Mouse (Mus musculus) midbrain, postnatal 0 days (tissue): ENCODE data around the gene Gm47955. TPM values are rescaled to one million over a fixed set of nuclear protein-coding genes. Genes with fewer than 3 reads are reported as not detected.

ENCODE experiments used
- ATAC-seq: fragments of 200-750 bp; cut with Nextera tagmentation; 2 replicates; pipeline ENCODE4 v1.8.0; 2017; ENCODE audit warnings: moderate number of reproducible peaks, mild to moderate bottlenecking, moderate TSS enrichment, moderate library complexity; ENCODE audit not compliant: low FRiP score
- DNase-seq: peaks from one replicate; pipeline ENCODE4 v3.0.0-alpha.2; 2015; ENCODE audit warnings: low spot score
- H3K27ac ChIP-seq: fragments of 300-500 bp; sonication (generic); 2 replicates; pipeline ENCODE4 v1.5.1; 2014; ENCODE audit warnings: low read depth, mild to moderate bottlenecking, low read length, mixed read lengths
- H3K27me3 ChIP-seq: fragments of 300-500 bp; sonication (generic); 2 replicates; pipeline ENCODE4 v1.6.1; 2014; ENCODE audit warnings: low read length, control low read depth, mixed read lengths; ENCODE audit not compliant: insufficient read depth
- H3K36me3 ChIP-seq: fragments of 300-500 bp; sonication (generic); 2 replicates; pipeline ENCODE4 v1.6.1; 2014; ENCODE audit warnings: low read length, control low read depth, mixed read lengths; ENCODE audit not compliant: insufficient read depth
- H3K4me1 ChIP-seq: fragments of 300-500 bp; sonication (generic); 2 replicates; pipeline ENCODE4 v1.6.1; 2014; ENCODE audit warnings: mild to moderate bottlenecking, control low read depth, antibody characterized with exemption, low read length, mixed read lengths; ENCODE audit not compliant: insufficient read depth
- H3K4me2 ChIP-seq: fragments of 300-500 bp; sonication (generic); 2 replicates; pipeline ENCODE4 v1.6.1; 2014; ENCODE audit warnings: low read depth, mild to moderate bottlenecking, low read length, mixed read lengths; ENCODE audit not compliant: poor library complexity, severe bottlenecking
- H3K4me3 ChIP-seq: fragments of 300-500 bp; sonication (generic); 2 replicates; pipeline ENCODE4 v1.5.1; 2014; ENCODE audit warnings: low read depth, mild to moderate bottlenecking, low read length, moderate library complexity
- H3K9ac ChIP-seq: fragments of 300-500 bp; sonication (generic); replicated peaks from 2 replicates; pipeline ENCODE4 v1.6.1; 2014; ENCODE audit warnings: mild to moderate bottlenecking, low read length, moderate library complexity, mixed read lengths; ENCODE audit not compliant: poor library complexity, severe bottlenecking
- H3K9me3 ChIP-seq: fragments of 300-500 bp; sonication (generic); 2 replicates; pipeline ENCODE4 v1.6.1; 2016; ENCODE audit warnings: low read length, control low read depth
- CTCF ChIP-seq: IDR thresholded peaks from 2 replicates; pipeline ENCODE4 v1.5.1; 2016; ENCODE audit warnings: antibody characterized with exemption, mild to moderate bottlenecking
- WGBS: fragments of 180-500 bp; shearing (Covaris S2); extraction: QIAGEN DNeasy Blood & Tissue Kit; methylation state at CpG from one replicate; pipeline ENCODE4 v1.1.7; 2014; 5-methylcytosine and 5-hydroxymethylcytosine counted together
- polyA plus RNA-seq: library from polyadenylated mRNA; unstranded; fragments of >200 nt; fragmentation: Nextera tagmentation; extraction: Ambion mirVana; gene quantifications from 2 replicates; pipeline ENCODE4 v1.2.1, GENCODE M21; 2015
- total RNA-seq: library from RNA; depleted of rRNA; stranded (reverse); fragments of >200 nt; gene quantifications from 2 replicates; pipeline ENCODE4 v1.2.3, GENCODE M21; 2014

The Gm47955 gene
- total and polyA plus RNA-seq, 2 experiments from 2014 or later, result not detected

DNA sequence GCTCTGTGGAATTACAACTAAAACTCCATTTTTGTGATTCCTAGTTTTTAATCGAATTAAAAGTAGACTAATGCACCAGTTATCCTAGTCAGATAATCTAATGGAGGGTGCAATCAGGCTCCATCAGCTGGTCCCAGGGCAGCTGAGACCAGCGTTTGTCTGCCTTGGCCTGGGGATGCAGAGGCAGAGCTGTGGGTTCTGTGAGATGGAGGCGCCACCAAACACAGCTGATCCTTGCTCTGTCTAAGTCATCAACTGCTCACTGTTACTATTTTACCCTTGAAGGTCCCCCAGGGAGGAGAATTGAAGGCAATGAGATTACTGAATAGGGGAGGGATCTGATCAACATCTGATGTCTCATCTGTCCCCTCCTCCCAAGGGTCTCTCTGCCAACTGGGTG is 6.3 kb downstream of the Gm47955 start:
- Histone ChIP-seq H3K27me3 (no peaks in the 10 kb centered on the region), H3K9ac (no peak overlapping the region), H3K9me3 (no peaks in the 10 kb centered on the region), H3K36me3 (no peaks in the 10 kb centered on the region), H3K4me3 (no peak overlapping the region), H3K27ac (no peak overlapping the region), H3K4me2 (no peak overlapping the region), H3K4me1 (no peaks in the 10 kb centered on the region)
- ATAC-seq (no peak), DNase-seq (no peak)
- TF ChIP-seq CTCF, result no peak
- 66% methylated on average over 3 of the region's 3 CpGs for WGBS

DNA sequence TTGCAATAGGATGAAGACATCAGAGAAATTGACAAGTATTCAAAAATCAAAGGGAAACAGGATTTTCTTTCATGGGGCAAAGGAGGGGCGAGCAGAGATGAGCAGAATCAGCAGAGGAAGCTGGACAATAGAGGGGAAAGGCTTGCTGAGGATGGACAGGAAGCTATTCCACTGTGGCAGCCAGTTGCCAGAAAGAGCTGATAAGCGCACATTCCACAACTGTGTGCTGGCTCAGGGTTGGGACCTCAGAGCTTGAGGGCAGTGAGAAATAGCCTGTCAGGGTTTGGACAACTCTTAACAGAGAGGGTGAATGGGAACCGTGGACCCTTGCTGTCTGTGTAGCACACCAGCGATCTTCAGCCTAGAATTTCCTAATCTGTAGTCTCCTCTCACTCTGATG is 12.0 kb downstream of the Gm47955 start:
- 48% methylated on average over 4 of the region's 4 CpGs for WGBS
- Histone ChIP-seq H3K36me3 (no peaks in the 10 kb centered on the region), H3K9ac (no peak overlapping the region), H3K27ac (no peak overlapping the region), H3K27me3 (no peaks in the 10 kb centered on the region), H3K4me3 (no peak overlapping the region), H3K4me2 (no peak overlapping the region), H3K9me3 (no peaks in the 10 kb centered on the region), H3K4me1 (no peaks in the 10 kb centered on the region)
- no peak for TF ChIP-seq CTCF
- DNase-seq, result no peak
- ATAC-seq, result no peak

DNA sequence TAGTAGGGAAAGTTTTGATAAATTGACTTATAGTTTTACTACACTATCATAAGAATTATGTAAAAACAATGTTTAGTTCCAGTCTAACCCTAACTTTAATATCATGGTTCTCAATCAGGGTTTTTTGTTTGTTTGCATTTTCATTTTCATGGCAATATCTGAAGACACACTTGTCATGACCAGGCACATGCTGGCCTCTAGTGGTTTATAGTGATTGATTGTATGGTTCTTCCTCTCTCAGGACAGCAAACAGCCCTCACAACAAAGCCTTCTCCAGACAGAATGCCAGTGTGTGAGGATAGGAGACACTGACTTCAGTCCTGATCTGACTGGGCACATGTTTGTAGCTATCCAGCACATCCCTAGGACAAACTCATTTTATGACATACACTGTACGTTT is 13.2 kb downstream of the Gm47955 start:
- Histone ChIP-seq H3K36me3 (no peaks in the 10 kb centered on the region), H3K9ac (no peak overlapping the region), H3K4me1 (no peaks in the 10 kb centered on the region), H3K4me3 (no peak overlapping the region), H3K27me3 (no peaks in the 10 kb centered on the region), H3K4me2 (no peak overlapping the region), H3K27ac (no peak overlapping the region), H3K9me3 (no peaks in the 10 kb centered on the region)
- WGBS, result 81% methylated on average over 1 of the region's 1 CpGs
- ATAC-seq (no peak), DNase-seq (no peak)
- TF ChIP-seq CTCF, result peak; percentile 40

GRCm38 (mm10) chr1:82973901-82974300 is 13.8 kb downstream of the Gm47955 start:
- no peak overlapping the region for H3K27ac ChIP-seq
- ATAC-seq (no peak), DNase-seq (no peak)
- H3K4me3 ChIP-seq, result no peak overlapping the region
- H3K36me3 ChIP-seq, result no peaks in the 10 kb centered on the region
- no peak overlapping the region for H3K4me2 ChIP-seq
- H3K27me3 ChIP-seq, result no peaks in the 10 kb centered on the region
- 62% methylated on average over 6 of the region's 6 CpGs for WGBS
- no peaks in the 10 kb centered on the region for H3K4me1 ChIP-seq
- no peaks in the 10 kb centered on the region for H3K9me3 ChIP-seq
- TF ChIP-seq CTCF, result no peak
- H3K9ac ChIP-seq, result no peak overlapping the region

DNA sequence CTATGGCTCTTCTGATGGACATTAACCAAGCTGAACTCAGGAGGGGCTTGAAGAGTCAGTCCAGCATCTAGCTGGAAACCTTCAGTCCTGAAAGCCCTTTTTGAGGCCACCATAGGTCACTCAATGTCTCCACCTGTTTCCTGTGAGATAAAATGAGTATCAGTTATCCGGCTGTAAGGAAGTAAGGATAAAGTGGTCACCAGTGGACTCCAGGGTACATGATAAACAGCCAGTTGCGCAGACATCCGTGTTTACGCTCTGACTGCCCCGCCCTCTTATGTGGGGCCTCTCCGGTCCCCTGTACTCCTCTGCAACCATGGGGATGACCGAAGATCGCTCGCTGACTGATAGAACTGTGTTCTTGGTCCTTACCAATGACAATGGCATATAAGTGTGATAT is 14.3 kb downstream of the Gm47955 start:
- DNase-seq, result no peak
- Histone ChIP-seq H3K9me3 (no peaks in the 10 kb centered on the region), H3K27ac (no peak overlapping the region), H3K4me3 (no peak overlapping the region), H3K4me1 (no peaks in the 10 kb centered on the region), H3K9ac (no peak overlapping the region), H3K36me3 (no peaks in the 10 kb centered on the region), H3K27me3 (no peaks in the 10 kb centered on the region), H3K4me2 (no peak overlapping the region)
- ATAC-seq, result no peak
- 90% methylated on average over 9 of the region's 9 CpGs for WGBS
- TF ChIP-seq CTCF, result no peak

DNA sequence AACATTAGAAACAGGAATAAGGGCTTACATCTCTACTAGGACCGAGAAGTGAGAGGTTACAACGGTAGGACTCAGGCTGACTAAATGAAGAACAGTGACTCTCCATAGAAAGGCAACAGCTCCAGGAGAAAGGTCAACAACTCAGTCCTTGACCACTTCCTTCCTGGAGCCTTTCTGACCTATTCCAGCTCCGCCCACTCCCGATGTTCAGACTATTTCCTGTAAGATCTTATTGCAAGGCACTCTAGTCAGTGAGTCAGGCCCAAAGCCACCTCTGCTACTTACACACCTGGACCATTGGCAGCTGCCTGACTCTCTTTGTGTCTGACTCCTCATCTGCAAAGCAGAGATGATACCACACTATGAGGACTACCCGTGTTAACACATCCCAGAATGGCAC is 15.7 kb downstream of the Gm47955 start:
- H3K9me3 ChIP-seq, result no peaks in the 10 kb centered on the region
- H3K27ac ChIP-seq, result no peak overlapping the region
- H3K4me2 ChIP-seq, result no peak overlapping the region
- no peak overlapping the region for H3K9ac ChIP-seq
- 84% methylated on average over 5 of the region's 5 CpGs for WGBS
- H3K27me3 ChIP-seq, result no peaks in the 10 kb centered on the region
- no peak for DNase-seq
- no peak overlapping the region for H3K4me3 ChIP-seq
- H3K4me1 ChIP-seq, result no peaks in the 10 kb centered on the region
- TF ChIP-seq CTCF, result no peak
- H3K36me3 ChIP-seq, result no peaks in the 10 kb centered on the region
- no peak for ATAC-seq

DNA sequence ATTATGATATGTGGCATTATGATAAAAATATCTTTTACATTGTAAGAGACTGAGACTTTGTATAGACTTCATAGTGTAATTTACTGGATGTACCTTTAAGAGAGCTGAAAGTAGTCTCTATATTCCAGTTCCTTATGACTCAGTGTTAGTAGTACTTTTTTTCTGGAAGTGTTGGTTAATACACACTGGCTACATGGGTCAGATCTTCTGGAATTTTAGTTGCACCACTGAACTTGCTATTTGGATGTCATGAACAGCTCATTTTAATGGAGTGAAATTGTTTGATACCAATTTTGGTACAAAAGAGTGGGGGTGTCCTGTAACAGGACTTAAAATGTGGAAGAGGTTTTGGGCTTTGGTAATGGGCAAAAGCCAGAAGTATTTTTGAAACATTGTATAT is 17.8 kb downstream of the Gm47955 start:
- no peak overlapping the region for H3K27ac ChIP-seq
- no peak overlapping the region for H3K9ac ChIP-seq
- no peak for DNase-seq
- H3K27me3 ChIP-seq, result no peaks in the 10 kb centered on the region
- H3K36me3 ChIP-seq, result no peaks in the 10 kb centered on the region
- no peak for TF ChIP-seq CTCF
- no peaks in the 10 kb centered on the region for H3K4me1 ChIP-seq
- H3K4me2 ChIP-seq, result no peak overlapping the region
- no peaks in the 10 kb centered on the region for H3K9me3 ChIP-seq
- ATAC-seq, result no peak
- no peak overlapping the region for H3K4me3 ChIP-seq
